Mouse (Mus musculus): ENCODE results near the gene Adora2b. TPM values are rescaled to one million over a fixed set of nuclear protein-coding genes. Genes with fewer than 3 reads are reported as not detected.

Gene Adora2b
- total RNA-seq (2021): 1 to 10 TPM in 1 of 2 experiments, under 1 TPM in 1; 0.64 to 1.7 TPM
- long read RNA-seq, experiment 1, partial matches to known transcripts: 0 of 1 reads
- long read RNA-seq, experiment 1, other reads (novel, unspliced or antisense): 0 of 1 reads
- long read RNA-seq, experiment 2, partial matches to known transcripts: 0 of 2 reads
- long read RNA-seq, experiment 2, other reads (novel, unspliced or antisense): 0 of 2 reads

DNA sequence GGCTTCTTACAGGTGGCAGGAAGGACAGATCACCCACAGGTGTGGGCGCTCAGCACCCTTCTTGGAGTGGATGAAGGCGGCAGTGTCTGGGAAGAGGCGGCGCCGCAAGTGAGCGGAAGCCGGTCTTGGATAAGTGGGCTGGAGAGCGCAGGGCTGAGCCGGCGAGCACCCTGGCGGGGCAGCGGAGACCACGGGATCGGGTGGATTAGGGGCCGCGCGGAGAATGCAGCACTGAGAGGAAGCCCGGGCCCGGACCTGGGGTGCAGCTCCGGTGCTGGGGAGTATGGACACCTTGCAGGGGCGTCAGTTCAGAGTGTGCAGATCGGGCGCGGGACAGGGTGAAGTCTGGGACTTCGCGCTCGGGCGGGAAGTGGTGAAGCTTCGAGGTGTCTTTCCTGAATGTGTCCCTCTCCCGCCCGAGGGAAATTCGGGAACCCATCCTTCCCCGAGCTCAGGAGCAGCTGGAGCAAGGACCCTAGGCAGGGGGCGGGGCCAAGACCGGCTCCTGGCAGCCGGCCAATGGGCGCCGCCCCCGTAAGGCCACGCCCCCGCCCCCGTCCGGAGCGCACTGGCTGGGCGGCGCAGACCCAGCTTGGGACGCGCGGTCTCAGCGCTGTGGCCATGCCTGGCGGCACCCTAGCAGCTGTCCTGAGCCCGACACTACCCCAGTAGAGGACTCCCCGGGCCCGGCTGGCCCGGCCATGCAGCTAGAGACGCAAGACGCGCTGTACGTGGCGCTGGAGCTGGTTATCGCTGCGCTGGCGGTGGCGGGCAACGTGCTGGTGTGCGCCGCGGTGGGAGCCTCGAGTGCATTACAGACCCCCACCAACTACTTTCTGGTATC is at the start of gene Adora2b:
Adora2b (plus strand) TSS at position 584 of the 844 bp plus-strand sequence.
- peak; percentile 67 to 68 for DNase-seq (ENCODE audit: low spot score in 2 of 2)

GRCm38 (mm10) chr11:62200901-62201512 is 47.8 kb upstream of the Adora2b start:
- DNase-seq (ENCODE audit: low spot score in 2 of 2): no peak

DNA sequence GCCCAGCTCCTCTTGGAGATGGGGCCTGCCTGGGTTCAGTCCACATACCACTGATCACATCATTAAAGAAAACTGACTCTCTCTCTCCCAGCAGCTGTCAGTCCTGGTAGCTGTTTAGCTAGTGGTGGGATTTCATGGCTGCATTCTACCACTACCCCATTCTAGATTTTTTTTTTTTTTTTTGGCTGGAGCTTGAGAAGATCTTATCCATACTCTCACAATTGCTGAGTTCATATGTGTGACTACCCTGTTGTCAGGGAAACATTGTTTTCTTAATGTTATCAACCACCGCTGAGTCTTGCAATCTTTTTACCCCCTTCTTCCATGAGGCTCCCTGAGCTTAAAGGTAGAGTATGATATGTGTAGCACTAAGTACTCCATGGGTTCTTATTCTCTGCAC is 46.1 kb upstream of the Adora2b start:
- no peak for DNase-seq (ENCODE audit: low spot score in 2 of 2)

GRCm38 (mm10) chr11:62209111-62209510 is 39.7 kb upstream of the Adora2b start:
- DNase-seq (ENCODE audit: low spot score in 2 of 2): no peak

DNA sequence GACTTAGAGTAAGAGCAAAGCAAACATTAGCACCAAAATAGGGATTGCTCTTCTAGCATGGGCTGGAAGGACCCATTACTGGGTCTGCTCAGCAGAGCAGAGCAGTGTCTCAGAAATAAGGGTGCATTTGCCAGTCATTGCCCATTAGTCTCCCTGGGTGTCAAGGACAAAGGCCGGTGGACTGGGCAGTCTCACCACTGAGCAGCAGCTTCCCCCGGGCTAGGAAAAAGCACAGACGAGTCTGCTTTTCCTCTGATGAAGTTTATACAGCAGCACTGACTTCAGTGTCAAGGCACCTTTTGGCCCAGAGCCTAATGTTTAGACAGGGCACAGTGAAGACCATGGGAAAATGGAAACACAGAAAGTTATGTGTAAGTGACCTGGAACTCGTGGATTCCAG is 38.9 kb upstream of the Adora2b start:
- DNase-seq (ENCODE audit: low spot score in 2 of 2): peak in 1 of 2 experiments; percentile 13

- no peak for DNase-seq (ENCODE audit: low spot score in 2 of 2)
Measured at GRCm38 (mm10) chr11:62213384-62213989, 35.3 kb upstream of the Adora2b start.

GRCm38 (mm10) chr11:62215107-62215506 is 33.7 kb upstream of the Adora2b start:
- no peak for DNase-seq (ENCODE audit: low spot score in 2 of 2)

DNA sequence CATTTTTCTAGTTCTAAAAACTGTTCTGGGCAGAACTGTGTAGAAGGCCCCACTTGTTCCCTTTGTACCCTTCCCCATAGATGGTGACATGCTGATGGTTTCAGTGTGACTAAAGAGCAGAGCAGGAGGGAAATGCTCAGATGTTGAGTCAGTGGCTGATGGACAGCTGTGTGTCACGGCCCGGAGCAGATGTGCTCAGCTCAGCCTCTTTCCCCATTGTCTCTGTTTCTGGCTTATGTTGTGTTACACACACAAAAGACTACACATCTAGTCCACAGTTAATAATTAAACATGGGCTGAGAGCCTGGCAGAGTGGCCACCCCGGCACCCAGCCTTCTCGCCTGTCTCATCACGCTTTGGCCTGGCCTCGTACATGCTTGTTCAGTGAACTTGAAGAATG is 31.0 kb upstream of the Adora2b start:
- no peak for DNase-seq (ENCODE audit: low spot score in 2 of 2)

- no peak for DNase-seq (ENCODE audit: low spot score in 2 of 2)
Measured at GRCm38 (mm10) chr11:62220756-62221510, 27.9 kb upstream of the Adora2b start.

DNA sequence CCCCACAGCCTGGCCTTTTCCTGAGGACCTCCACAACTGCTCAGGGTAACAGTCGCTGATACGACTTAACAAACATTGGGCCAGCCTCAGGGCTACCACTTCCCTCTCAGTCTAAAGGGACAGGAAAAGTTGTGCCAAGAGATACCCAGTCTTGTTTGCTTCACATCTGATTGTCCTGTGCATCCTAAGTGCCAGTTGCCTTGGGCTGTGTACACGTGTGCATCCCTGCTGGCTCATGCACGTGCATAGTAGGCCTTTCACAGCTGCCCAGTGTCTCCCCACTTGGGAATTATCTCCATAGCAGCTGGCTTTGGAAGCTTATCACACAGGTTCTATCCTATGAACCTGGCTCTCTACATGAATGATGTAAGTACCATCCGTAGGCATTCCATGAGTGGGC is 25.4 kb upstream of the Adora2b start:
- no peak for DNase-seq (ENCODE audit: low spot score in 2 of 2)

GRCm38 (mm10) chr11:62223962-62224361 is 24.8 kb upstream of the Adora2b start:
- DNase-seq (ENCODE audit: low spot score in 2 of 2): no peak

GRCm38 (mm10) chr11:62224797-62225196 is 24.0 kb upstream of the Adora2b start:
- DNase-seq (ENCODE audit: low spot score in 2 of 2): no peak

- no peak for DNase-seq (ENCODE audit: low spot score in 2 of 2)
Measured at GRCm38 (mm10) chr11:62240631-62241261, 8.0 kb upstream of the Adora2b start.

- no peak for DNase-seq (ENCODE audit: low spot score in 2 of 2)
Measured at GRCm38 (mm10) chr11:62243871-62244270, 4.9 kb upstream of the Adora2b start.

- DNase-seq (ENCODE audit: low spot score in 2 of 2): no peak
Measured at GRCm38 (mm10) chr11:62244471-62244870, 4.3 kb upstream of the Adora2b start.

DNA sequence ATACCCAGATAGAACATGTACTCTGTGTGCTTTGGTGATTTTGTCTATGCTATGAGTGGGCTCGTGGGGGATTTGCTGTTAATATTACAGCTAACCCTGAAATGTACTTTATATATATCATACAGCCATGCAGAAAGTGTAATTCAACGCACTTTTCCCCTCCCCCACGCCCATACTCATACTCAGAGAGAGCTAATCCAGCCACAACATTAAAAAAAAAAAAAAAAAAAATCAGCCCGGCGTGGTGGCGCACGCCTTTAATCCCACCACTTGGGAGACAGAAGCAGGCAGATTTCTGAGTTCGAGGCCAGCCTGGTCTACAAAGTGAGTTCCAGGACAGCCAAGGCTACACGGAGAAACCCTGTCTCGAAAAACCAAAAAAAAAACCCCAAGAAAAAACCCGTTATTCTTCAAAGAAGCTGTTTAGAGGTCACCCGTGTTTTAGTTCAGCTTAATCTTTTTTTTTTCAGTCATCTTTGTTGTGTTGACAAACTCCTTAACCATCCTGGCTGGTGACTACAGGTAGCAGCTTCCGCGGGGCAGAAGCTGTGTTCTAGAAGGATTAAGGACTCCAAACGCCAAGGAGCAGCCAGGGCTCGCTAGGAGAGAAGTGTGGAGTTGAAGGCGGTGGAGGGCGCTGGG is 904 bp upstream of the Adora2b start:
- DNase-seq (ENCODE audit: low spot score in 2 of 2): no peak

- peak; percentile 11 to 27 for DNase-seq (ENCODE audit: low spot score in 2 of 2)
Measured at GRCm38 (mm10) chr11:62249266-62250037, 668 bp downstream of the Adora2b start.

GRCm38 (mm10) chr11:62251047-62251446 is 2.3 kb downstream of the Adora2b start:
- DNase-seq (ENCODE audit: low spot score in 2 of 2): no peak

- DNase-seq (ENCODE audit: low spot score in 2 of 2): no peak
Measured at GRCm38 (mm10) chr11:62253380-62253779, 4.6 kb downstream of the Adora2b start.
